Mouse (Mus musculus): ENCODE results near the gene Axin2. TPM values are rescaled to one million over a fixed set of nuclear protein-coding genes. Genes with fewer than 3 reads are reported as not detected.

Axin2 gene
- polyA plus RNA-seq, 1 experiment = 4.9 TPM

DNA sequence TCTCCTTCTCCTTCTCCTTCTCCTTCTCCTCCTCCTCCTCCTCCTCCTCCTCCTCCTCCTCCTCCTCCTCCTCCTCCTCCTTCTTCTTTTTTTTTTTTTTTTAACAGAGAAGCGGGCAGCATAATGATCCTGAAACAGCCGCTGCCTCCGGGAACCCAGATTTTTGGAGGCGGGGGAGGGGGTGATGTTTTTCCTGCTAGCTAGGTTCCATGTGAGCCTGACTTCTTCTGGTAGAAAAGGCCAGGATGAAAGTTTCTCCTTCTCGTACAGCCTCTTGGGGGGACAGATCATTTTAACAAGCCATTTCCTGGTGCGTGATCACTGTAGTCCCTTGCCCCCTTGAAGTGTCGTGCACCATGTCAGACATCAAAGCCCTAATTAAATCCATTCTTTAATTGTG lies 27.7 kb upstream of the Axin2 start:
- Histone ChIP-seq H3K36me3 (ENCODE audit: control insufficient read depth, insufficient read depth, low read length) (no peaks in the 10 kb centered on the region), H3K4me3 (ENCODE audit: extremely low read depth, insufficient read depth, insufficient read length) (no peak overlapping the region), H3K4me1 (ENCODE audit: control insufficient read depth, insufficient read depth, insufficient read length) (no peaks in the 10 kb centered on the region), H3K27ac (ENCODE audit: insufficient read depth, low read length) (no peak overlapping the region), H3K27me3 (ENCODE audit: control insufficient read depth, insufficient read depth, low read length) (peaks cover 6% of the 10 kb centered on the region)
- DNase-seq (ENCODE audit: low read depth in 1 of 2, low spot score in 2 of 2) = no peak
- TF ChIP-seq CTCF (IDR thresholded peaks at IDR 0.05; ENCODE audit: extremely low read depth, insufficient read depth, insufficient read length, insufficient replicate concordance) = no peak
- no peak for TF ChIP-seq POLR2A (IDR thresholded peaks at IDR 0.05; ENCODE audit: low read depth, low read length)
- WGBS = 35% methylated on average over 6 of the region's 7 CpGs

DNA sequence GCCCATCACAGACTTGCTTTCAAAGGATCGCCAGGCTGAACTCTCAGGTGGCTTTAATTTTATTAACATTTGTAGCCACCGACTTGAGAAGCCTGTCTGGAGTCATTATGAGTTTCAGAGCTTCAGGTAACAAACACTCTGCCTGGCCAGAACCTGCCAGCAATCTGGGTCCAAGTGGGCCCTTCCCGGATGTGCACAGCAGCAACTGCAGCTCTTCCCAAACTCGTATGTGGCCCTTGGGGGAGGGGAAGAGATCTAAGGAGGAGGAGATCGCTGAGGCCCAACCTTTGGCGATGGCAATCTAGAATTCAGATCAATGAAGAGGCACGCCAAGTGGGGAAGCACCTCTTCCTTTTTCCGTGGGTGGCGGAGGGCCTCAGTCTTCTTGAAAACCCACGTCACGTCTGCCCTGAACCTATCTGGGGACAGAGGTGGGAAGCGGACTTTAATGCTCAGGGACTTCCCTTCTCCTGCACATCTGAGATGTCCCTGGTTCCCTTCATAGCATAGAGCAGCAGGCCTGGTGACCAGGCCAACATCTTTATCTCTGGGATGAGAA lies 26.8 kb upstream of the Axin2 start:
- no peak for TF ChIP-seq POLR2A (IDR thresholded peaks at IDR 0.05; ENCODE audit: low read depth, low read length)
- no peak for TF ChIP-seq CTCF (IDR thresholded peaks at IDR 0.05; ENCODE audit: extremely low read depth, insufficient read depth, insufficient read length, insufficient replicate concordance)
- Histone ChIP-seq H3K4me1 (ENCODE audit: control insufficient read depth, insufficient read depth, insufficient read length) (no peaks in the 10 kb centered on the region), H3K4me3 (ENCODE audit: extremely low read depth, insufficient read depth, insufficient read length) (no peak overlapping the region), H3K36me3 (ENCODE audit: control insufficient read depth, insufficient read depth, low read length) (no peaks in the 10 kb centered on the region), H3K27me3 (ENCODE audit: control insufficient read depth, insufficient read depth, low read length) (peaks cover 6% of the 10 kb centered on the region), H3K27ac (ENCODE audit: insufficient read depth, low read length) (no peak overlapping the region)
- WGBS = 54% methylated on average over 12 of the region's 12 CpGs
- no peak for DNase-seq (ENCODE audit: low read depth in 1 of 2, low spot score in 2 of 2)

DNA sequence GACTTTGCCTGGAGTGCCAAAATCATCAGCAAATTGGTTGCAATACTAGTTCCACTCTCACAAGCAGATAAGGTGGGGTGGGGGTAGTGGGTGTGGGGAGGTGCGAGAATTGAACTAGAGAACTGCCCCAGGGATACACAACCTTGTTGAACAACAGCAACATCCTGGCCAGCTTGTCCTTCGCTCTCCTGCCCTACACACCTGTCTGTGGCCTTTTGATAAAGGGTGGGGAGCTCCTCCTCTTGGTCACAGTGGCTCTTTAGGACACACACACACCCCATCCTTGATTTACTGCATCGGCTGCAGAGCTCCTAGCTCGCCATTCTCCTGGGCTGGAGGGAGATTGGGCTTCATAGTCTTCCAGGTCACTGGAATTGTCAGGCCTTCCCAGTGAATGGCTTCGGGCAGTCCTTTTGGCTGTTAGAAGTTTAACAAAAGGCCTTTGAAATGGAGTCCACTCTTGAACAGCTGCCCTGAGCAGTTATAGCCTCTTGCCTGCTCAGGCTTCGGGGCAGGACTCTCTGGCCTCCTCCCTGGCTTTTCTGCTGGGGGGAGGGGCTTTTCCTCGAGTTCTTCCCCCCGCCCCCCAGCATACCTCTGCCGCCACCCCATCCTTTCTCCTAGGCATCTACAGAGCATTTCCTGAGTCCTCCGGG lies 26.2 kb upstream of the Axin2 start:
- Histone ChIP-seq H3K36me3 (ENCODE audit: control insufficient read depth, insufficient read depth, low read length) (no peaks in the 10 kb centered on the region), H3K4me3 (ENCODE audit: extremely low read depth, insufficient read depth, insufficient read length) (no peak overlapping the region), H3K27me3 (ENCODE audit: control insufficient read depth, insufficient read depth, low read length) (peaks cover 6% of the 10 kb centered on the region), H3K27ac (ENCODE audit: insufficient read depth, low read length) (no peak overlapping the region), H3K4me1 (ENCODE audit: control insufficient read depth, insufficient read depth, insufficient read length) (no peaks in the 10 kb centered on the region)
- TF ChIP-seq POLR2A (IDR thresholded peaks at IDR 0.05; ENCODE audit: low read depth, low read length) = no peak
- no peak for DNase-seq (ENCODE audit: low read depth in 1 of 2, low spot score in 2 of 2)
- 75% methylated on average over 10 of the region's 10 CpGs for WGBS

DNA sequence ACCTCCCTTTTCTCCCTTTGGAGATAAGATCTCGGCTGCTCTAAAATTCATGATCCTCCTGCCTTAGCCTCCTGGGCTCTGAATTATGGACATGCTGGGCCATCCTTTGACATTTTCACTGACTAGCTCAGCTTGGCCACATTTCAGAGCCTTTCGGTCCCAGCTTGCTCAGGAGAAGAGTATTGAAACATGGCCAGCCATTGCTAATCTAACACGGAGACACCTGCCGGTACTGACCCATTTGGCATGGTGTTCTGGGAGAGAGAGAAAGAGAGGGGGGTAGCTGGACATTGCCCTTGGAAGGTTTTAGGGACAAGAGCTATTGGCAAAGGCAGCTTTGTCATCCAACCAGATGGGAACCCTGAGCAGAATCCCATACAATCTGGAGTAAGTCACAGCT lies 23.1 kb upstream of the Axin2 start:
- no peak overlapping the region for H3K27ac ChIP-seq (ENCODE audit: insufficient read depth, low read length)
- H3K27me3 ChIP-seq (ENCODE audit: control insufficient read depth, insufficient read depth, low read length) = no peaks in the 10 kb centered on the region
- H3K4me1 ChIP-seq (ENCODE audit: control insufficient read depth, insufficient read depth, insufficient read length) = no peaks in the 10 kb centered on the region
- WGBS = 87% methylated on average over 4 of the region's 4 CpGs
- no peak overlapping the region for H3K4me3 ChIP-seq (ENCODE audit: extremely low read depth, insufficient read depth, insufficient read length)
- TF ChIP-seq CTCF (IDR thresholded peaks at IDR 0.05; ENCODE audit: extremely low read depth, insufficient read depth, insufficient read length, insufficient replicate concordance) (no peak), POLR2A (IDR thresholded peaks at IDR 0.05; ENCODE audit: low read depth, low read length) (no peak)
- no peak for DNase-seq (ENCODE audit: low read depth in 1 of 2, low spot score in 2 of 2)
- H3K36me3 ChIP-seq (ENCODE audit: control insufficient read depth, insufficient read depth, low read length) = no peaks in the 10 kb centered on the region

DNA sequence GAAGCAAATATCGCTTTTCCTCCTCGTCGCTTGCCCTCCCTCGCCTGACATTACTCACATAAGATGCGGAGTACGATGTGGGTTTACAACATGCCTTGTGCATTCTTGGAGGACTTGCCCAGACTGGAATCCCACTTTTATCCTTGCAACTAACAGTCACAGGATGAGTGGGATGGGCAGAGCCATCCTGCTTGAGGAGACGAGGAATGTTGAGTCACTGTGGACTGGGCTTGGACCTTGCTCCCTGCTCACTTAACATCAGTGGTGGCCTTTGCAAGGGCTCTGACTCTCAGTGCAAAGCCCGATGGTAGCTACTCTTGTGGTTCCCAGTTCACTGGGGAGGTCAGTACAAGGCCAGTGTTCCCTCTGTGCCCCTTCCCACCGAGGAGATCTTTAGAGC lies 22.1 kb upstream of the Axin2 start:
- no peak for DNase-seq (ENCODE audit: low read depth in 1 of 2, low spot score in 2 of 2)
- TF ChIP-seq CTCF (IDR thresholded peaks at IDR 0.05; ENCODE audit: extremely low read depth, insufficient read depth, insufficient read length, insufficient replicate concordance) (no peak), POLR2A (IDR thresholded peaks at IDR 0.05; ENCODE audit: low read depth, low read length) (no peak)
- H3K4me1 ChIP-seq (ENCODE audit: control insufficient read depth, insufficient read depth, insufficient read length) = no peaks in the 10 kb centered on the region
- no peak overlapping the region for H3K27ac ChIP-seq (ENCODE audit: insufficient read depth, low read length)
- no peaks in the 10 kb centered on the region for H3K36me3 ChIP-seq (ENCODE audit: control insufficient read depth, insufficient read depth, low read length)
- H3K4me3 ChIP-seq (ENCODE audit: extremely low read depth, insufficient read depth, insufficient read length) = no peak overlapping the region
- no peaks in the 10 kb centered on the region for H3K27me3 ChIP-seq (ENCODE audit: control insufficient read depth, insufficient read depth, low read length)
- 80% methylated on average over 9 of the region's 9 CpGs for WGBS

DNA sequence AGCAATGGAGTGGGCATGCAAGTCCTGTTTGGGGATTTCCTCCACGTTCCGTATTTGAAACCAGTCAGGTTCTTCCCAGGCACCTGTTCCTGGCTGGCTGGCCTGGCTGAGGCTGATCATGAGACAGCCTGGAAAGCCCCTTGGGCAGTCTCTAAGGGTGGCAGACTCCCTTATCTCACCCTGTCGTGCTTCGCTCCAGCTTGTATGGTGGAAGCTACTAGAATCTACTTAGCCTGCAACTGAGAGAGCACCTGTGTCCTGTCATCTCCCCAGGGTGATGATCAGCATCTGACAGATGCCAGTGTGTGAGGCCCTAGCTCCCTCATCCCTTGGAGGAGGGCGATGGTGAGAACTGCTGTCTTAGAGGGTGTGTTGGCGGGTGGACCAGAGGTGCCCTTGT lies 21.7 kb upstream of the Axin2 start:
- H3K4me3 ChIP-seq (ENCODE audit: extremely low read depth, insufficient read depth, insufficient read length) = no peak overlapping the region
- no peak for TF ChIP-seq POLR2A (IDR thresholded peaks at IDR 0.05; ENCODE audit: low read depth, low read length)
- TF ChIP-seq CTCF (IDR thresholded peaks at IDR 0.05; ENCODE audit: extremely low read depth, insufficient read depth, insufficient read length, insufficient replicate concordance) = no peak
- no peaks in the 10 kb centered on the region for H3K27me3 ChIP-seq (ENCODE audit: control insufficient read depth, insufficient read depth, low read length)
- H3K4me1 ChIP-seq (ENCODE audit: control insufficient read depth, insufficient read depth, insufficient read length) = no peaks in the 10 kb centered on the region
- H3K36me3 ChIP-seq (ENCODE audit: control insufficient read depth, insufficient read depth, low read length) = no peaks in the 10 kb centered on the region
- H3K27ac ChIP-seq (ENCODE audit: insufficient read depth, low read length) = no peak overlapping the region
- 78% methylated on average over 6 of the region's 6 CpGs for WGBS
- no peak for DNase-seq (ENCODE audit: low read depth in 1 of 2, low spot score in 2 of 2)

DNA sequence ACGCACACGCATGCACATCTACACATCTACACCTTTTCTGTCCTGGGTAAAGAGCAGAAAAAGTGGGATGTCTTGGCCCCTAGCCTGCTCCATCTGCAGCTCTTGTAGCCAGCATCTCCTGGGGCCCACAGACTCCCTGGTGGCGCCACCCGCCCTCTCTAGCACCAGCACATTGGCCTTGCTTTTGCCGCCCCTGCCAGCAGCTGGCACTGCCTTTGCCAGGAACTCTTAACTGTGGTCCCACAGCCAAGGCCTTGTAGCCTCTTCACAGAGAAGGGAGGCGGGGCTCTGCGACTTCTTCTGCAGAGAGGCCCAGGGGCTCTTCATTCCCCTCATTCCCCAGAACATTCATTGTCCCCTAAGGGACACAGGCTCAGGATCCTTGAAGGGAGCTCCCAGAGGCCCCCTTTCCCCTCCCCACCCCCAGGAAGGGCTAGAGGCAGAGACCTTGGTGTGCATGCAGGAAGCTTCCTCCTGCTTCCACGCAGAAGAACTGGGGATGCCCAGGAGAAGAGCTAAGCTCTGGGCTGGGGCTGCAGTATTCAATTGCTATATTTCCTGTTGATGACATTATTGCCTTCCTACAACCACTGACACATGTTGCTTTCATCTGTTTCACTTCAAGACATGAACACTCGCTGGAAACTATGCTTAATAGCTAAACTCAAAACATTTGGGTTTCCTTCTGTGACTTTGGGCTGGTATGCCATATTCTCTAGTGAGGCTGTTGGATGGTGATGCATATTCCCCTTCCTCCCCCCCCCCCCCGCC lies 19.2 kb upstream of the Axin2 start:
- 71% methylated on average over 10 of the region's 10 CpGs for WGBS
- TF ChIP-seq CTCF (IDR thresholded peaks at IDR 0.05; ENCODE audit: extremely low read depth, insufficient read depth, insufficient read length, insufficient replicate concordance) (no peak), POLR2A (IDR thresholded peaks at IDR 0.05; ENCODE audit: low read depth, low read length) (no peak)
- no peak overlapping the region for H3K4me3 ChIP-seq (ENCODE audit: extremely low read depth, insufficient read depth, insufficient read length)

More for the DNA sequence above, 19.2 kb upstream of the Axin2 start:
- no peak for DNase-seq (ENCODE audit: low read depth in 1 of 2, low spot score in 2 of 2)
- H3K27me3 ChIP-seq (ENCODE audit: control insufficient read depth, insufficient read depth, low read length) = no peaks in the 10 kb centered on the region
- no peaks in the 10 kb centered on the region for H3K36me3 ChIP-seq (ENCODE audit: control insufficient read depth, insufficient read depth, low read length)
- no peak overlapping the region for H3K27ac ChIP-seq (ENCODE audit: insufficient read depth, low read length)
- no peaks in the 10 kb centered on the region for H3K4me1 ChIP-seq (ENCODE audit: control insufficient read depth, insufficient read depth, insufficient read length)

All from spleen, adult 2 months (tissue).